Mouse (Mus musculus): ENCODE data around the gene Defa36.
"Not testable (repeated sequence)": the region's sequence is repeated elsewhere in the genome, so short reads cannot be mapped to it uniquely, and the experiment has no call there.

The Defa36 gene

DNA sequence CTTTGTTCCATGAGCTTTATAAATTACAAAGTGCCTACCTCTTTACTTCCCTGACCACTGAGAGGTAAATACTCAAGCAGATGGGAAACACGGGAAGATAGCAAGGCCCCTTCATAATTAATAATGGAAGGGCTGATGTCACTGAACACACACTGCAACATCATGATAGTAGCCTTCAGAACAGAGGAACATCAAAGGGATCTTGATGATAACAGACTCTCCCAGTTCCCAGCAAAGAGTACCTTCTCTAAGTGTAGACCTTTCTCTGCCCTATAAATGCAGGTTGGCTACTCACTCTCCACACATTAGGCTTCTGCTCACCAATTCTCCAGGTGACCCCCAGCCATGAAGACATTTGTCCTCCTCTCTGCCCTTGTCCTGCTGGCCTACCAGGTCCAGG lies at the start of gene Defa36:
Defa36 (plus strand) TSS at position 301 of the 400 bp plus-strand sequence.
- not testable (repeated sequence) for DNase-seq (ENCODE audit: low read depth, low spot score)

DNA sequence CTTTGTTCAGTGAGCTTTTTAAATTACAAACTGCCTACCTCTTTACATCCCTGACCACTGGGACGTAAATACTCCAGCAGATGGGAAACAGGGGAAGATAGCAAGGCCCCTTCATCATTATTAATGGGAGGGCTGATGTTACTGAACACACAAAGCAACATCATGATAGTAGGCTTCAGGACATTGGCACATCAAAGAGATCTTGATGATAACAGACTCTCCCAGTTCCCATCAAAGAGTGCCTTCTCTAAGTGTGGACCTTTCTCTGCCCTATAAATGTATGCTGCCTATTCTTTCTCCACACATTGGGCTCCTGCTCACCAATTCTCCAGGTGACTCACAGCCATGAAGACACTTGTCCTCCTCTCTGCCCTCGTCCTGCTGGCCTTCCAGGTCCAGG lies 49.0 kb upstream of the Defa36 start, which contains the start of gene Defa2:
Defa2 (plus strand) TSS at position 301 of the 400 bp plus-strand sequence.
- DNase-seq (ENCODE audit: low read depth, low spot score) = not testable (repeated sequence)

DNA sequence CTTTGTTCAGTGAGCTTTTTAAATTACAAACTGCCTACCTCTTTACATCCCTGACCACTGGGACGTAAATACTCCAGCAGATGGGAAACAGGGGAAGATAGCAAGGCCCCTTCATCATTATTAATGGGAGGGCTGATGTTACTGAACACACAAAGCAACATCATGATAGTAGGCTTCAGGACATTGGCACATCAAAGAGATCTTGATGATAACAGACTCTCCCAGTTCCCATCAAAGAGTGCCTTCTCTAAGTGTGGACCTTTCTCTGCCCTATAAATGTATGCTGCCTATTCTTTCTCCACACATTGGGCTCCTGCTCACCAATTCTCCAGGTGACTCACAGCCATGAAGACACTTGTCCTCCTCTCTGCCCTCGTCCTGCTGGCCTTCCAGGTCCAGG lies 35.7 kb upstream of the Defa36 start, which contains the start of gene Defa33:
Defa33 (plus strand) TSS at position 301 of the 400 bp plus-strand sequence.
- DNase-seq (ENCODE audit: low read depth, low spot score) = not testable (repeated sequence)

DNA sequence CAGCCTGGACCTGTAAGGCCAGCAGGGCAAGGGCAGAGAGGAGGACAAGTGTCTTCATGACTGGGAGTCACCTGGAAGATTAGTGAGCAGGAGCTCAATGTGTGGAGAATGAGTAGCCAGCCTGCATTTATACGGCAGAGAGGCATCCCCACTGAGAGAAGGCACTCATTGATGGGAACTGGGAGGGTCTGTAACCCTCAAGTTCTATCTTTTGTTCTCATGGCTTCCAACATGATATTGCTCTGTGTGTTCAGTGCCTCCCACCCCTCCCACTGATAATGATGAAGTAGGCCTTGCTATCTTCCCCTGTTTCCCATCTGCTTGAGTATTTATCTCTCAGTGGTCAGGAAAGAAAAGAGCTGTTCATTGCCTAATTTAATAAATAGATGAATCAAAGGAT lies 29.2 kb downstream of the Defa36 start, which contains the start of gene Gm7849:
Gm7849 (minus strand) TSS at position 101 of the 400 bp plus-strand sequence.
- not testable (repeated sequence) for DNase-seq (ENCODE audit: low read depth, low spot score)

Data from embryo, embryonic 11.5 days (tissue).